In the genomic region with DNA sequence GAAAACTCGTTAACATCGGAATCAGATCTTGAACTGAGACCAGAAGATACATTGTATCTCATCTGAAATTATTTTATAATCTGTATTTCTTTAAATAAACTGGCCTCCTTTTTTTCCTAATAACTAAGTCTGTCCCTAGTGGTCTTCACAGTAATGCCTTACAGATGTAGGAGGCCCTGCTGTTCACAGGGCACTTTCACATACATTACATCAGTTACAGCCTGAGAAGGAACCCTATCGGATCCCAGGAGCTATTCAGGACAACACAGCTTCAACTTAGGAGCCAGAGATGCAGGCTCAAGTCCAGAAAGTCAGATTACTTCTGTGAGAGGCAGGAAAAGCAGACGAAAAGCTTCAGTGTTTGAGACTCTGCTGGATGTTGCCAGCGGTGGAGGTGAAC, we compare ENCODE assay signal across 23 mouse cellular contexts.
DNase-seq lines count a peak whose midpoint lies in the region; ATAC-seq lines count a peak whose summit lies in the region.
"Had no signal": no experiment of that assay in that cellular context is flagged by ENCODE, and none has a peak within 500 bp of the region (broad histone marks: within the 10 kb centered on the region; RNA-seq: fewer than 3 reads in every experiment).

No protein-coding gene starts in this region.

- no peak overlapping the region for H3K4me3 ChIP-seq in embryonic facial prominence, embryonic 11.5 days (ENCODE audit: low read depth, low read length)
- no peak overlapping the region for H3K4me3 ChIP-seq in limb, embryonic 13.5 days
- H3K4me3 ChIP-seq: embryonic facial prominence, embryonic 15.5 days; erythroblast, embryonic 14.5 days; forebrain, embryonic 10.5 days; heart, adult 2 months; heart, embryonic 15.5 days; intestine, embryonic 15.5 days had no signal

- no peak overlapping the region for H3K4me2 ChIP-seq in embryonic facial prominence, embryonic 11.5 days (ENCODE audit: low read depth, low read length)
- no peak overlapping the region for H3K4me2 ChIP-seq in limb, embryonic 13.5 days (replicated peaks)
- H3K4me2 ChIP-seq: embryonic facial prominence, embryonic 15.5 days; heart, embryonic 11.5 days; heart, embryonic 15.5 days; hindbrain, embryonic 14.5 days; intestine, embryonic 15.5 days had no signal

- H3K9me3 ChIP-seq in embryonic facial prominence, embryonic 11.5 days (replicated peaks; ENCODE audit: control insufficient read depth, low read length) = no peaks in the 10 kb centered on the region
- H3K9me3 ChIP-seq in limb, embryonic 13.5 days = no peaks in the 10 kb centered on the region
- H3K9me3 ChIP-seq: embryonic facial prominence, embryonic 15.5 days; forebrain, embryonic 10.5 days; heart, embryonic 15.5 days; intestine, embryonic 15.5 days had no signal

- ATAC-seq in embryonic facial prominence, embryonic 11.5 days (replicated peaks; ENCODE audit: insufficient number of reproducible peaks, low FRiP score, low TSS enrichment, low read depth) = no peak
- ATAC-seq in limb, embryonic 13.5 days (ENCODE audit: low FRiP score, low read depth) = peak; percentile 79
- ATAC-seq: forebrain, embryonic 14.5 days; intestine, embryonic 15.5 days had no signal

- no peaks in the 10 kb centered on the region for H3K4me1 ChIP-seq in embryonic facial prominence, embryonic 11.5 days (ENCODE audit: control insufficient read depth, insufficient read depth, low read length)
- peaks cover 8% of the 10 kb centered on the region for H3K4me1 ChIP-seq in limb, embryonic 13.5 days
- H3K4me1 ChIP-seq: embryonic facial prominence, embryonic 15.5 days; forebrain, embryonic 10.5 days; heart, embryonic 15.5 days; intestine, embryonic 15.5 days had no signal

- H3K9ac ChIP-seq in embryonic facial prominence, embryonic 11.5 days (replicated peaks; ENCODE audit: low read length) = no peak overlapping the region
- H3K9ac ChIP-seq in limb, embryonic 13.5 days = no peak overlapping the region
- H3K9ac ChIP-seq: embryonic facial prominence, embryonic 15.5 days; heart, embryonic 15.5 days; hindbrain, embryonic 14.5 days; intestine, embryonic 15.5 days had no signal

- H3K27me3 ChIP-seq in embryonic facial prominence, embryonic 11.5 days (ENCODE audit: control insufficient read depth, insufficient read depth, low read length) = no peaks in the 10 kb centered on the region
- H3K27me3 ChIP-seq in limb, embryonic 13.5 days = no peaks in the 10 kb centered on the region
- H3K27me3 ChIP-seq: CH12.LX; embryonic facial prominence, embryonic 15.5 days; heart, embryonic 15.5 days; intestine, embryonic 15.5 days had no signal

- WGBS in embryonic facial prominence, embryonic 11.5 days = 61% methylated on average over 5 of the region's 5 CpGs
- WGBS in limb, embryonic 13.5 days = 61% methylated on average over 5 of the region's 5 CpGs

- H3K27ac ChIP-seq in embryonic facial prominence, embryonic 11.5 days (replicated peaks; ENCODE audit: low read depth, low read length) = no peak overlapping the region
- no peak overlapping the region for H3K27ac ChIP-seq in limb, embryonic 13.5 days
- H3K27ac ChIP-seq: embryonic facial prominence, embryonic 15.5 days; forebrain, embryonic 10.5 days; heart, adult 2 months; heart, embryonic 15.5 days; hindbrain, embryonic 14.5 days; intestine, embryonic 15.5 days had no signal

- peak; percentile 7 for DNase-seq in embryo, embryonic 11 days
- no peak for DNase-seq in embryo, embryonic 10 days (ENCODE audit: low spot score)
- peak; percentile 43 for DNase-seq in embryonic facial prominence, embryonic 11.5 days (ENCODE audit: low spot score)
- DNase-seq in cerebellum, postnatal 10 days = no peak
- DNase-seq in natural killer cell, adult 2 months (ENCODE audit: low spot score in 2 of 2) = no peak
- DNase-seq in liver = no peak
- DNase-seq: adrenal gland, adult 8-10 months; adrenal gland, postnatal 36 days; cerebellum, adult 2 months; cerebellum, postnatal 14 days; gastrocnemius, postnatal 10 days; heart, adult 2 months; heart, postnatal 14 days had no signal

- H3K36me3 ChIP-seq in embryonic facial prominence, embryonic 11.5 days (replicated peaks; ENCODE audit: control insufficient read depth, insufficient read depth, low read depth, low read length) = no peaks in the 10 kb centered on the region
- H3K36me3 ChIP-seq in limb, embryonic 13.5 days = no peaks in the 10 kb centered on the region
- H3K36me3 ChIP-seq: embryonic facial prominence, embryonic 15.5 days; forebrain, embryonic 10.5 days; heart, embryonic 15.5 days; intestine, embryonic 15.5 days had no signal

Comparison
In these comparisons a context has a peak if more than half of its experiments do, and no peak if none do; other contexts are left out.
1. DNase-seq: peak in embryo, embryonic 11 days (single experiment) and embryonic facial prominence, embryonic 11.5 days (single experiment); none in embryo, embryonic 10 days (single experiment), cerebellum, postnatal 10 days (0 of 2), natural killer cell, adult 2 months (0 of 2) and liver (single experiment).